Mouse (Mus musculus): Measurements from ENCODE around the gene Rundc1. TPM values are rescaled to one million over a fixed set of nuclear protein-coding genes. Genes with fewer than 3 reads are reported as not detected.

Rundc1 gene
- 31.3 TPM for polyA plus RNA-seq (2015; fragmentation: Illumina TruSeq; extraction: RNeasy Lipid Tissue Mini Kit (QIAGEN cat#74804); ENCODE audit: low read depth, low replicate concordance)

DNA sequence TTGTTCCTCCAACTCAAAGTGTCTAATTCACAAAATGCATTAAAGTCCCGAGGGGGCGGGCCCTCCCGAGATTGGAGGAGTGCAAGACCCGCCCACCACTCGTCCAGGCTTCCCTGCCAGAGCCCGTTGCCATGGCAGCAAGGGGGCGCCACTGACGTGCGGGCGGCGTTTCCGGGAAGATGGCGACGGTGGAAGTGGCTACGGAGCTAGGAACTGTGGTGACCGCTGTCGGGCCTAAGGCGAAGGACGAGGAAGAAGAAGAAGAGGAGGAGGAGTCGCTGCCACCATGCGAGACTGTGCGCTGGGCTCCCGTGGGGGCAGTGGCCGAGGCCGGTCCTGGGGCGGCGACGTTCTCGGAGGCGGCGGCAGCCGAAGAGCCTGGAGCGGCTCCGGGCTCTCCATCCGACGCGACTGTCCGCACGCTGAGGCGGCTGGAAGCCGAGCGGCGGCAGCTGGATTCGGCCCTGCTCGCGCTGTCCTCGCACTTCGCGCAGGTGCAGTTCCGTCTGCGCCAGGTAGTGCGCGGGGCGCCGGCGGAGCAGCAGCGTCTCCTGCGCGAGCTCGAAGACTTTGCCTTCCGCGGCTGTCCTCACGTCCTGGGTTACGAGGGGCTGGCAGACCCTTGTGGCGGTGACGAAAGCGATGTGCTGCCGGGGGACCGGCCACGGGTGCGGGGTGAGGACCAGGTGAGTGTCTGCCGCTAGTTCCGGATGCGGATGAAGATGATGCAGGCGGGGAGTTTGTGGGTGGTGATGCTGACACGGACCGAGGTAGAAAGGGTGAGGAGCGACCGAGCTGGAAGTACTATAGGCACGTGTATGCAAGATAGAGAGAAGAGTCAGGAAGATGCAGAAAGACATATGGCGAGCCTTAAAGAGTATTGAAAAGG, at the start of gene Rundc1, which contains the start of gene Ptges3l:
Rundc1 (plus strand) TSS at position 161 of the 889 bp plus-strand sequence.
Ptges3l (minus strand) TSS at position 409 of the 889 bp plus-strand sequence.

GRCm38 (mm10) chr11:101417101-101417855, 7.6 kb upstream of the Rundc1 start, which contains the start of gene Aarsd1:
Gene Aarsd1, minus strand, starts transcription at chr11:101417615.

DNA sequence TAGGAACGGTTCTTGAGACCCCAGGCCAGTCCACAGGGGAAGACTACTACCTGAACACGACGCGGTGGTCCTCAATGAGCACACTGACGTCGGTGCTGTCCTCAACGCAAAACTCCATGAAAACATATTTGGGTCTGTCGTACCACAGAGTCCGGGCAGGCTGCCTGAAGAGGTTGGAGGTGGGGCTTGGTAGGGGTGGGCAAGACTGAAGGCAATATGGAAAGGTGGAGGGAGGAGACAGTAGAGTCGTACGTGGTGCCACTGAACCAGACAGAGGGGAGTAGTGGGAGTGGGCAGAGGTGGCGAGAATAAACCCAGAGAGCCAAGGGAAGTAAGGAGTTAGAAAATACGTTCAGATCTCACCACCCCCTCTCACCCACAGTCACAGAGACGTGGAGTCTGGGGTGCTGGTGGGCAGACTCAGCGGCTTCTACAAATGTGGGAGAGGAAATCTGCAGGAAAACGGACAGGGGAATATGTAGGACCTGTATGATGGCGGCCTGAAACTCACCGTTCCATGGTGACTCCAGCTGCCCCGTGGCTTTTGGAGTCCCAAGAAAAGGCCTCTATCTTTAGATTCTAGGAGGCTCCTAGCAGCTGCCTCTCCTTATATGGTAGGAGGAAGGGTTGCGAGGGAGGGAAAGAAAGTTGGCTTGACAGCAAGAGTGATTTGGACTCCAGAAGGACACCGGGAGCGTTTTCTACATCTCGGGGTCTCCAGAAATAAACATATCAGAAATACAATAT, 607 bp upstream of the Rundc1 start, which contains the start of gene Gm27029:
Gm27029 (minus strand) TSS at position 692 of the 747 bp plus-strand sequence.

GRCm38 (mm10) chr11:101442127-101442693, 17.3 kb downstream of the Rundc1 start, which contains the start of gene Rpl27:
Gene Rpl27, plus strand, starts transcription at chr11:101442298.

DNA sequence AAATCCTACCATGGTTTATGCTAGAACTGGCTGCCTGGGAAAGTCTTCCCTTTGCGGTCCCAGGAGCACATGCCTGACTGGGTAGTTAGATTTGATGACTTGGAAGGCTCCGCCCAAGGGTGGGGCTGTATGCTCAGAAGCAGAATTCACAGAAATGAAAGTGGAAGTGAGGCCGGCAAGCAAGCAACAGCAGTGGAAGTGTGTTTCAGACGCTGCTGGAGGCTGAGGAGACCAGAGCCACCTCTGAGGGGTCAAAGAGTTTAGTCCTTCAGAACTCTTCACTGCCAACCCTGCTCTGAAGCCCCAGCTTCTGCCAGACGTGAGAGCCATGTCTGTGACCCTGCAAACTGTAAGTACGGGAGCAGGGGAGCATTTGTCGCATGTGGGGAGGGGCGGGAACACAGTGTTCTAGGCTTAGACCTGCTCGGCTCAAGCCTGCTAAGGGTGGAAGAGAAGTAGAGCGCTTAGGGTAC, 23.4 kb downstream of the Rundc1 start, which contains the start of gene Ifi35:
Ifi35 (plus strand) TSS at position 134 of the 473 bp plus-strand sequence.

GRCm38 (mm10) chr11:101464211-101465100, 39.6 kb downstream of the Rundc1 start, which contains the start of gene Rnd2:
Gene Rnd2, plus strand, starts transcription at chr11:101464999.

DNA sequence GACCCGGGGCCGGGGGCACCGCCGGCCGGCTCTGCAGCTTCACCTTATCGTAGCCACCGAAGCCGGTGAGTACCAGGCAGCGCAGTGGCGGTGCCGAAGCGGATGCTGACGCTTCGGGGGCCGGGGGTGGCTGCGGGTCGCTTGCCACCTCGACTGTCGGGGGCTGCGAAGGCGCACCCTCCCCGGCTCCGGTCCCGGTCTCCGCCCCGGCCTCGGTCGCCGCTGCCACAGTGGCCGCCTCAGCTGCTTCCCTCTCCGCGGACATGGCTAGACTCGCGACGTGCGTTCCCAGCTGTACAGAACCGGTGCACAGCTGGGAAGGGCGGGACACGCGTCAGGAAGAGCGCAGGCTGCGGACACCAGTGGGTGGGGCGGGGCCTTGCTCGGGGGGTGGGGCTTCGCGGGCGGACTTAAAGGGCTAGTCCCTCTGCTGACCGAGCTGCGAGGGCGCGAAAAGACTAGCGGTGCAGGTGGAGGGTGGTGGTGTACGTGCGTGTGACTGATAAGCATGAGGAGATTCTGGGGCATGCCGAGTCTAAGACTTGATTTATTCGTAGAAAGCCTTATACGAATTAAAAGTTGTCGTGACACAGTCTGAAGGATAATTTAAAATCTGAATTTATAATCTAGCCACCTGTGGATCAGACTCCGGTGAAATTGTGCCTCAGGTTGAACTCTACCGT, 41.1 kb downstream of the Rundc1 start, which contains the start of gene Vat1:
Vat1 (minus strand) TSS at position 362 of the 683 bp plus-strand sequence.

Other genes starting within 250 kb of the Rundc1 start
- gene Ccr10, start 249.6 kb upstream of the Rundc1 start, polyA plus RNA-seq (2015; fragmentation: Illumina TruSeq; extraction: RNeasy Lipid Tissue Mini Kit (QIAGEN cat#74804); ENCODE audit: low read depth, low replicate concordance), result not detected
- 42.2 TPM for gene Ezh1, start 198.6 kb upstream of the Rundc1 start, polyA plus RNA-seq (2015; fragmentation: Illumina TruSeq; extraction: RNeasy Lipid Tissue Mini Kit (QIAGEN cat#74804); ENCODE audit: low read depth, low replicate concordance)
- gene Ramp2, start 179.1 kb upstream of the Rundc1 start, polyA plus RNA-seq (2015; fragmentation: Illumina TruSeq; extraction: RNeasy Lipid Tissue Mini Kit (QIAGEN cat#74804); ENCODE audit: low read depth, low replicate concordance), result 28.6 TPM
- gene Vps25, start 171.4 kb upstream of the Rundc1 start, polyA plus RNA-seq (2015; fragmentation: Illumina TruSeq; extraction: RNeasy Lipid Tissue Mini Kit (QIAGEN cat#74804); ENCODE audit: low read depth, low replicate concordance), result 94.4 TPM
- 4.8 TPM for gene Wnk4, start 164.5 kb upstream of the Rundc1 start, polyA plus RNA-seq (2015; fragmentation: Illumina TruSeq; extraction: RNeasy Lipid Tissue Mini Kit (QIAGEN cat#74804); ENCODE audit: low read depth, low replicate concordance)
- gene Cntd1, start 146.1 kb upstream of the Rundc1 start, polyA plus RNA-seq (2015; fragmentation: Illumina TruSeq; extraction: RNeasy Lipid Tissue Mini Kit (QIAGEN cat#74804); ENCODE audit: low read depth, low replicate concordance), result 0.58 TPM
- gene Coa3, start 146.0 kb upstream of the Rundc1 start, polyA plus RNA-seq (2015; fragmentation: Illumina TruSeq; extraction: RNeasy Lipid Tissue Mini Kit (QIAGEN cat#74804); ENCODE audit: low read depth, low replicate concordance), result 223 TPM
- 183 TPM for gene Becn1, start 122.8 kb upstream of the Rundc1 start, polyA plus RNA-seq (2015; fragmentation: Illumina TruSeq; extraction: RNeasy Lipid Tissue Mini Kit (QIAGEN cat#74804); ENCODE audit: low read depth, low replicate concordance)
- 106 TPM for gene Psme3, start 108.9 kb upstream of the Rundc1 start, polyA plus RNA-seq (2015; fragmentation: Illumina TruSeq; extraction: RNeasy Lipid Tissue Mini Kit (QIAGEN cat#74804); ENCODE audit: low read depth, low replicate concordance)
- 3.6 TPM for gene Aoc2, start 100.0 kb upstream of the Rundc1 start, polyA plus RNA-seq (2015; fragmentation: Illumina TruSeq; extraction: RNeasy Lipid Tissue Mini Kit (QIAGEN cat#74804); ENCODE audit: low read depth, low replicate concordance)
- gene Aoc3, start 94.5 kb upstream of the Rundc1 start, polyA plus RNA-seq (2015; fragmentation: Illumina TruSeq; extraction: RNeasy Lipid Tissue Mini Kit (QIAGEN cat#74804); ENCODE audit: low read depth, low replicate concordance), result 0.64 TPM
- gene G6pc, start 57.5 kb upstream of the Rundc1 start, polyA plus RNA-seq (2015; fragmentation: Illumina TruSeq; extraction: RNeasy Lipid Tissue Mini Kit (QIAGEN cat#74804); ENCODE audit: low read depth, low replicate concordance), result not detected
- 71.2 TPM for gene Aarsd1, start 7.5 kb upstream of the Rundc1 start, polyA plus RNA-seq (2015; fragmentation: Illumina TruSeq; extraction: RNeasy Lipid Tissue Mini Kit (QIAGEN cat#74804); ENCODE audit: low read depth, low replicate concordance)
- gene Gm27029, start 289 bp upstream of the Rundc1 start, polyA plus RNA-seq (2015; fragmentation: Illumina TruSeq; extraction: RNeasy Lipid Tissue Mini Kit (QIAGEN cat#74804); ENCODE audit: low read depth, low replicate concordance), result 3.4 TPM
- gene Ptges3l, start 248 bp downstream of the Rundc1 start, polyA plus RNA-seq (2015; fragmentation: Illumina TruSeq; extraction: RNeasy Lipid Tissue Mini Kit (QIAGEN cat#74804); ENCODE audit: low read depth, low replicate concordance), result 6.1 TPM
- gene Rpl27, start 17.2 kb downstream of the Rundc1 start, polyA plus RNA-seq (2015; fragmentation: Illumina TruSeq; extraction: RNeasy Lipid Tissue Mini Kit (QIAGEN cat#74804); ENCODE audit: low read depth, low replicate concordance), result 399 TPM
- 5.8 TPM for gene Ifi35, start 23.3 kb downstream of the Rundc1 start, polyA plus RNA-seq (2015; fragmentation: Illumina TruSeq; extraction: RNeasy Lipid Tissue Mini Kit (QIAGEN cat#74804); ENCODE audit: low read depth, low replicate concordance)
- gene Rnd2, start 39.9 kb downstream of the Rundc1 start, polyA plus RNA-seq (2015; fragmentation: Illumina TruSeq; extraction: RNeasy Lipid Tissue Mini Kit (QIAGEN cat#74804); ENCODE audit: low read depth, low replicate concordance), result 246 TPM
- gene Vat1, start 41.1 kb downstream of the Rundc1 start, polyA plus RNA-seq (2015; fragmentation: Illumina TruSeq; extraction: RNeasy Lipid Tissue Mini Kit (QIAGEN cat#74804); ENCODE audit: low read depth, low replicate concordance), result 31.2 TPM
- 0.70 TPM for gene Brca1, start 126.9 kb downstream of the Rundc1 start, polyA plus RNA-seq (2015; fragmentation: Illumina TruSeq; extraction: RNeasy Lipid Tissue Mini Kit (QIAGEN cat#74804); ENCODE audit: low read depth, low replicate concordance)
- gene Nbr1, start 127.1 kb downstream of the Rundc1 start, polyA plus RNA-seq (2015; fragmentation: Illumina TruSeq; extraction: RNeasy Lipid Tissue Mini Kit (QIAGEN cat#74804); ENCODE audit: low read depth, low replicate concordance), result 110 TPM
- 1.1 TPM for gene Tmem106a, start 157.2 kb downstream of the Rundc1 start, polyA plus RNA-seq (2015; fragmentation: Illumina TruSeq; extraction: RNeasy Lipid Tissue Mini Kit (QIAGEN cat#74804); ENCODE audit: low read depth, low replicate concordance)
- gene Gm11634, start 174.2 kb downstream of the Rundc1 start, polyA plus RNA-seq (2015; fragmentation: Illumina TruSeq; extraction: RNeasy Lipid Tissue Mini Kit (QIAGEN cat#74804); ENCODE audit: low read depth, low replicate concordance), result not detected
- gene Rdm1, start 202.1 kb downstream of the Rundc1 start, polyA plus RNA-seq (2015; fragmentation: Illumina TruSeq; extraction: RNeasy Lipid Tissue Mini Kit (QIAGEN cat#74804); ENCODE audit: low read depth, low replicate concordance), result 9.0 TPM
- 36.1 TPM for gene Arl4d, start 240.5 kb downstream of the Rundc1 start, polyA plus RNA-seq (2015; fragmentation: Illumina TruSeq; extraction: RNeasy Lipid Tissue Mini Kit (QIAGEN cat#74804); ENCODE audit: low read depth, low replicate concordance)

All from brain, adult 10 weeks (tissue).